Mouse (Mus musculus): ENCODE results near the gene Psma3. TPM values are rescaled to one million over a fixed set of nuclear protein-coding genes. Genes with fewer than 3 reads are reported as not detected.

Psma3 gene
- polyA plus RNA-seq, 1 experiment from 2014 or later = 388 TPM

- no peak for ATAC-seq (replicated peaks; ENCODE audit: insufficient number of reproducible peaks, insufficient read depth, low FRiP score, low read depth)
- H3K36me3 ChIP-seq = peaks cover 45% of the 10 kb centered on the region
Measured at GRCm38 (mm10) chr12:71003760-71004426, 29.5 kb downstream of the Psma3 start.

GRCm38 (mm10) chr12:71006141-71006540, 31.7 kb downstream of the Psma3 start:
- ATAC-seq (replicated peaks; ENCODE audit: insufficient number of reproducible peaks, insufficient read depth, low FRiP score, low read depth) = no peak
- H3K4me1 ChIP-seq (replicated peaks) = peaks cover 26% of the 10 kb centered on the region
- H3K4me2 ChIP-seq = no peak overlapping the region
- H3K36me3 ChIP-seq = peaks cover 54% of the 10 kb centered on the region
- WGBS = 87% methylated on average over 6 of the region's 6 CpGs
- no peak overlapping the region for H3K27ac ChIP-seq
- H3K4me3 ChIP-seq = no peak overlapping the region
- H3K9me3 ChIP-seq (replicated peaks) = no peaks in the 10 kb centered on the region
- no peak overlapping the region for H3K9ac ChIP-seq
- no peaks in the 10 kb centered on the region for H3K27me3 ChIP-seq

More at GRCm38 (mm10) chr12:71003760-71004426, 29.5 kb downstream of the Psma3 start:
- Histone ChIP-seq H3K27me3 (no peaks in the 10 kb centered on the region), H3K4me3 (no peak overlapping the region), H3K4me1 (replicated peaks) (peaks cover 32% of the 10 kb centered on the region), H3K27ac (no peak overlapping the region), H3K4me2 (no peak overlapping the region), H3K9me3 (replicated peaks) (no peaks in the 10 kb centered on the region), H3K9ac (no peak overlapping the region)
- 94% methylated on average over 5 of the region's 6 CpGs for WGBS

- Histone ChIP-seq H3K4me3 (no peak overlapping the region), H3K9me3 (replicated peaks) (no peaks in the 10 kb centered on the region), H3K27ac (no peak overlapping the region; the same call in 1 of the 2 replicates), H3K9ac (no peak overlapping the region), H3K27me3 (no peaks in the 10 kb centered on the region), H3K36me3 (peaks cover 54% of the 10 kb centered on the region), H3K4me1 (replicated peaks) (peaks cover 25% of the 10 kb centered on the region), H3K4me2 (no peak overlapping the region)
- no peak for ATAC-seq (replicated peaks; ENCODE audit: insufficient number of reproducible peaks, insufficient read depth, low FRiP score, low read depth)
- 55% methylated on average over 7 of the region's 7 CpGs for WGBS
Measured at GRCm38 (mm10) chr12:71006901-71007300, 32.5 kb downstream of the Psma3 start.

- no peaks in the 10 kb centered on the region for H3K9me3 ChIP-seq (replicated peaks)
- peaks cover 54% of the 10 kb centered on the region for H3K36me3 ChIP-seq
- H3K4me2 ChIP-seq = no peak overlapping the region
- H3K4me3 ChIP-seq = no peak overlapping the region
- ATAC-seq (replicated peaks; ENCODE audit: insufficient number of reproducible peaks, insufficient read depth, low FRiP score, low read depth) = peak; percentile 64; the same call in 1 of the 2 replicates
- no peaks in the 10 kb centered on the region for H3K27me3 ChIP-seq
- WGBS = 31% methylated on average over 4 of the region's 4 CpGs
- 0 out of 2 replicates have a peak overlapping the region, but pooled peaks have one; percentile 29 for H3K27ac ChIP-seq
- peaks cover 45% of the 10 kb centered on the region for H3K4me1 ChIP-seq (replicated peaks)
- no peak overlapping the region for H3K9ac ChIP-seq
Measured at GRCm38 (mm10) chr12:71009769-71010168, 35.3 kb downstream of the Psma3 start.

GRCm38 (mm10) chr12:71014845-71015362, 40.5 kb downstream of the Psma3 start:
- WGBS = under 1% methylated on average over 31 of the region's 32 CpGs

GRCm38 (mm10) chr12:71015363-71016210, 41.2 kb downstream of the Psma3 start, which contains the start of gene Arid4a:
TSS of gene Arid4a (plus strand) at chr12:71015990.
- H3K27me3 ChIP-seq = no peaks in the 10 kb centered on the region
- peak within 1 kb of the TSS; percentile 87 for H3K9ac ChIP-seq
- H3K27ac ChIP-seq = peak within 1 kb of the TSS; percentile 100
- peak; percentile 97 for ATAC-seq (replicated peaks; ENCODE audit: insufficient number of reproducible peaks, insufficient read depth, low FRiP score, low read depth)
- peaks cover 19% of the 10 kb centered on the region for H3K36me3 ChIP-seq
- H3K9me3 ChIP-seq (replicated peaks) = no peaks in the 10 kb centered on the region
- H3K4me2 ChIP-seq = peak within 1 kb of the TSS; percentile 62
- H3K4me3 ChIP-seq = peak within 1 kb of the TSS; percentile 88
- peaks cover 27% of the 10 kb centered on the region for H3K4me1 ChIP-seq (replicated peaks)
- WGBS = under 1% methylated on average over 61 of the region's 61 CpGs

More at GRCm38 (mm10) chr12:71014845-71015362, 40.5 kb downstream of the Psma3 start:
- H3K36me3 ChIP-seq = peaks cover 19% of the 10 kb centered on the region
- H3K9me3 ChIP-seq (replicated peaks) = no peaks in the 10 kb centered on the region
- peak; percentile 67; the same call in 1 of the 2 replicates for ATAC-seq (replicated peaks; ENCODE audit: insufficient number of reproducible peaks, insufficient read depth, low FRiP score, low read depth)
- peak overlapping the region; percentile 61 for H3K4me2 ChIP-seq
- peak overlapping the region; percentile 87 for H3K9ac ChIP-seq
- H3K4me3 ChIP-seq = peak overlapping the region; percentile 88
- H3K27ac ChIP-seq = peak overlapping the region; percentile 100
- no peaks in the 10 kb centered on the region for H3K27me3 ChIP-seq
- H3K4me1 ChIP-seq (replicated peaks) = peaks cover 30% of the 10 kb centered on the region

- Histone ChIP-seq H3K4me1 (replicated peaks) (peaks cover 27% of the 10 kb centered on the region), H3K27me3 (no peaks in the 10 kb centered on the region), H3K9me3 (replicated peaks) (no peaks in the 10 kb centered on the region), H3K4me2 (peak overlapping the region; percentile 62), H3K27ac (peak overlapping the region; percentile 97), H3K4me3 (peak overlapping the region; percentile 88), H3K9ac (peak overlapping the region; percentile 75), H3K36me3 (peaks cover 24% of the 10 kb centered on the region)
- ATAC-seq (replicated peaks; ENCODE audit: insufficient number of reproducible peaks, insufficient read depth, low FRiP score, low read depth) = no peak; the same call in 1 of the 2 replicates
- WGBS = 0% methylated on average over 33 of the region's 33 CpGs
Measured at GRCm38 (mm10) chr12:71016211-71016502, 41.7 kb downstream of the Psma3 start.

GRCm38 (mm10) chr12:71016503-71017241, 42.3 kb downstream of the Psma3 start:
- H3K9me3 ChIP-seq (replicated peaks) = no peaks in the 10 kb centered on the region
- H3K4me2 ChIP-seq = peak overlapping the region; percentile 62
- H3K27ac ChIP-seq = peak overlapping the region; percentile 97
- peak overlapping the region; percentile 75 for H3K9ac ChIP-seq
- peaks cover 28% of the 10 kb centered on the region for H3K36me3 ChIP-seq
- ATAC-seq (replicated peaks; ENCODE audit: insufficient number of reproducible peaks, insufficient read depth, low FRiP score, low read depth) = peak; percentile 20; the same call in 1 of the 2 replicates
- under 1% methylated on average over 82 of the region's 82 CpGs for WGBS
- H3K27me3 ChIP-seq = no peaks in the 10 kb centered on the region
- H3K4me3 ChIP-seq = peak overlapping the region; percentile 88
- peaks cover 27% of the 10 kb centered on the region for H3K4me1 ChIP-seq (replicated peaks)

GRCm38 (mm10) chr12:71017242-71017571, 42.8 kb downstream of the Psma3 start:
- H3K27ac ChIP-seq = peak overlapping the region; percentile 97
- H3K4me3 ChIP-seq = peak overlapping the region; percentile 88
- H3K36me3 ChIP-seq = peaks cover 32% of the 10 kb centered on the region
- H3K4me1 ChIP-seq (replicated peaks) = peaks cover 21% of the 10 kb centered on the region
- H3K9ac ChIP-seq = peak overlapping the region; percentile 75
- no peaks in the 10 kb centered on the region for H3K9me3 ChIP-seq (replicated peaks)
- no peak for ATAC-seq (replicated peaks; ENCODE audit: insufficient number of reproducible peaks, insufficient read depth, low FRiP score, low read depth)
- peak overlapping the region; percentile 62 for H3K4me2 ChIP-seq
- WGBS = 11% methylated on average over 5 of the region's 5 CpGs
- H3K27me3 ChIP-seq = no peaks in the 10 kb centered on the region

GRCm38 (mm10) chr12:71017827-71018226, 43.4 kb downstream of the Psma3 start:
- peaks cover 34% of the 10 kb centered on the region for H3K36me3 ChIP-seq
- no peak overlapping the region for H3K9ac ChIP-seq
- peak overlapping the region; percentile 88; the same call in 1 of the 2 replicates for H3K4me3 ChIP-seq
- peak overlapping the region; percentile 62 for H3K4me2 ChIP-seq
- H3K4me1 ChIP-seq (replicated peaks) = peaks cover 17% of the 10 kb centered on the region
- ATAC-seq (replicated peaks; ENCODE audit: insufficient number of reproducible peaks, insufficient read depth, low FRiP score, low read depth) = no peak
- no peaks in the 10 kb centered on the region for H3K9me3 ChIP-seq (replicated peaks)
- no peak overlapping the region for H3K27ac ChIP-seq
- no peaks in the 10 kb centered on the region for H3K27me3 ChIP-seq
- 80% methylated on average over 10 of the region's 10 CpGs for WGBS

- WGBS = 89% methylated on average over 8 of the region's 8 CpGs
- Histone ChIP-seq H3K9ac (no peak overlapping the region), H3K4me3 (no peak overlapping the region), H3K27ac (no peak overlapping the region), H3K9me3 (replicated peaks) (no peaks in the 10 kb centered on the region), H3K4me2 (no peak overlapping the region), H3K27me3 (no peaks in the 10 kb centered on the region), H3K36me3 (peaks cover 44% of the 10 kb centered on the region), H3K4me1 (replicated peaks) (peaks cover 6% of the 10 kb centered on the region)
- ATAC-seq (replicated peaks; ENCODE audit: insufficient number of reproducible peaks, insufficient read depth, low FRiP score, low read depth) = no peak
Measured at GRCm38 (mm10) chr12:71019211-71019610, 44.8 kb downstream of the Psma3 start.
